Mouse (Mus musculus): ENCODE measurements around the gene Sergef. TPM values are rescaled to one million over a fixed set of nuclear protein-coding genes. Genes with fewer than 3 reads are reported as not detected.

Gene Sergef
- total and polyA plus RNA-seq, 2 experiments: 4.9 to 7.5 TPM

DNA sequence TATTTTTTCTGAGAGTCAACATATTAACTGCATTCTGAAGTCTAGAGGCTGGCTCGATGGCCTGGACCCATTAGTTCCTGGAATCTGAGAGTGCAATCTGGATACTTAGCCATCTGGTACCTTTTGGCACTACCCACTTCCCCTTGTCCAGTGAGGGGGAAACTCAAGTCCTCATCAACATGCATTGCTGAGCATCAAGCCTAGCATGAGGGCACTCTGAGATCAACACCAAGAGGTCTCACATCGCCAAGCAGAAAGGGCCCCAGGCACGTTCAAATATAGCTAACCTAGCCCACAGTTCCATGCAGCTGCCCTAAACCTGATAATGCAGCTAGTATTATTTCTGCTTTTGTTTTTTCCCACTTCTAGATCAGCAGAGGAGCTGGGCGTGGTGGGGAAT, 81.6 kb downstream of the Sergef start:
- Histone ChIP-seq H3K27me3 (ENCODE audit: control insufficient read depth, insufficient read depth, low read length) (no peaks in the 10 kb centered on the region), H3K27ac (replicated peaks; ENCODE audit: insufficient read depth, low read depth, low read length) (no peak overlapping the region), H3K4me3 (ENCODE audit: insufficient read depth, low read depth, low read length) (no peak overlapping the region), H3K4me1 (ENCODE audit: control insufficient read depth, insufficient read depth, low read length) (no peaks in the 10 kb centered on the region), H3K36me3 (ENCODE audit: control insufficient read depth, insufficient read depth, low read length) (no peaks in the 10 kb centered on the region), H3K79me2 (ENCODE audit: control insufficient read depth, insufficient read depth, low read length) (no peaks in the 10 kb centered on the region), H3K9ac (ENCODE audit: low read depth, low read length) (no peak overlapping the region)
- TF ChIP-seq POLR2A (IDR thresholded peaks at IDR 0.05; ENCODE audit: extremely low read depth, insufficient read depth, low read length) (no peak), CTCF (IDR thresholded peaks at IDR 0.05; ENCODE audit: low read depth, low read length) (no peak)
- DNase-seq (ENCODE audit: extremely low read depth, low read depth, low spot score): no peak
- WGBS: 95% methylated on average over 4 of the region's 4 CpGs

GRCm38 (mm10) chr7:46557387-46557786, 82.2 kb downstream of the Sergef start:
- H3K27ac ChIP-seq (replicated peaks; ENCODE audit: insufficient read depth, low read depth, low read length): no peak overlapping the region
- TF ChIP-seq POLR2A (IDR thresholded peaks at IDR 0.05; ENCODE audit: extremely low read depth, insufficient read depth, low read length): no peak
- TF ChIP-seq CTCF (IDR thresholded peaks at IDR 0.05; ENCODE audit: low read depth, low read length): no peak
- no peaks in the 10 kb centered on the region for H3K79me2 ChIP-seq (ENCODE audit: control insufficient read depth, insufficient read depth, low read length)
- no peak overlapping the region for H3K9ac ChIP-seq (ENCODE audit: low read depth, low read length)
- 96% methylated on average over 11 of the region's 11 CpGs for WGBS
- no peak overlapping the region for H3K4me3 ChIP-seq (ENCODE audit: insufficient read depth, low read depth, low read length)
- no peaks in the 10 kb centered on the region for H3K36me3 ChIP-seq (ENCODE audit: control insufficient read depth, insufficient read depth, low read length)
- H3K27me3 ChIP-seq (ENCODE audit: control insufficient read depth, insufficient read depth, low read length): no peaks in the 10 kb centered on the region
- DNase-seq (ENCODE audit: extremely low read depth, low read depth, low spot score): no peak
- no peaks in the 10 kb centered on the region for H3K4me1 ChIP-seq (ENCODE audit: control insufficient read depth, insufficient read depth, low read length)

DNA sequence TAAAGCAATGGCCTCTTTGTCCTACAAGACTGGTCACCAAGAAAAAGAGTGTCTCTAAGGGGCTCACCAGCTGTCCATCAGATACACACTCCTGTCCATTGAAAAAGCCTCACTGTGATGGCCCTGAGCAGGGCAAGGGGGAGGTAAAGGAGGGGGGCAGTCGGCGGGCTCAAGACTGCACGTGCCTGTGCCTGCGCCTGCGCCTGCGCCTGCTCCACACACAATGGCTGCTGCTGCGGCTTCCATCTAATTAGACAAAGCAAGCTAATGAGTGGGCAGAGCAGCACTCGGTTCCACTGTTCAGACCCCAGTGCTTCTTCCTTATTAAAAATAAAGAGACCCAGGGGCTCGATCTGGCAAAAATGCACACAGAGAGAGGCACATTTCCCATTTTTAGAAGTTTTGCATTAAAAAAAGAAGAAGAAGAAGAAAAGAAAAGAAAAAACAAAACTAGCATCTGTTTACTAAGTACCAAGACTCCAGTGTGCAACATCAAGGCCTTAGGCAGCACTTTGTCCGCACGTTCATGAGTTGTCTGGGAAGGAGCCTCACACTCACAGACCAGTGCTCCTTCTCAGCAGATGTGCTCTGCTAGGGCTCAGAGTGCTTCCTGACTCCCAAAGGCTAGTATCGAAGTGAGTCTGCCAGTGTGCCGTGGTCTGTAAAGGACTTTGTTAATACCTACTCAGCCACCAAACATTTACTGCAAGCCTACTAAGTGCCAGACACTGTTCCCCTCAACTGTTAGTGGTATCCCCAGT, 83.1 kb downstream of the Sergef start:
- 93% methylated on average over 13 of the region's 13 CpGs for WGBS
- DNase-seq (ENCODE audit: extremely low read depth, low read depth, low spot score): no peak

DNA sequence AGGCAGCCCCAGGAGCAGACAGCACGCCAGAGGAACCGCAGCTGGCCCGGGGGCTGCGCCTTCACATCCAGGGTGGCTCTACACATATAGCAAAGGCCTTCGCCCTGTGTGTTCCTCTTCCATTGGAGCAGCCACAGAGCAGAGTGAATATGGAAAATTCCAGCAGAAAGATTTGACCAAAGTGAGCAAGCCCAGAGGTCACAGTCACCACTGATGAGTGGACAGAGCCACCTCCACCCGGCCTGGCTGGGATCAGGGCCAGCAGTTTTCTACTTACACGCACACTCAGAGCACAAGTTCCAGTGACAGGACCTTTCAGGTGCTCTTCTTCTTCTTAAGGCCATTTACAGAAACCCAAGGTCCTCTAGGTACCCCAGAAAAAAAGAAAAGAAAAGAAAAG, 83.9 kb downstream of the Sergef start:
- H3K27ac ChIP-seq (replicated peaks; ENCODE audit: insufficient read depth, low read depth, low read length): no peak overlapping the region
- no peaks in the 10 kb centered on the region for H3K27me3 ChIP-seq (ENCODE audit: control insufficient read depth, insufficient read depth, low read length)
- H3K36me3 ChIP-seq (ENCODE audit: control insufficient read depth, insufficient read depth, low read length): no peaks in the 10 kb centered on the region
- 83% methylated on average over 7 of the region's 7 CpGs for WGBS
- no peaks in the 10 kb centered on the region for H3K79me2 ChIP-seq (ENCODE audit: control insufficient read depth, insufficient read depth, low read length)
- H3K9ac ChIP-seq (ENCODE audit: low read depth, low read length): no peak overlapping the region
- TF ChIP-seq CTCF (IDR thresholded peaks at IDR 0.05; ENCODE audit: low read depth, low read length): no peak
- TF ChIP-seq POLR2A (IDR thresholded peaks at IDR 0.05; ENCODE audit: extremely low read depth, insufficient read depth, low read length): no peak
- H3K4me3 ChIP-seq (ENCODE audit: insufficient read depth, low read depth, low read length): no peak overlapping the region
- H3K4me1 ChIP-seq (ENCODE audit: control insufficient read depth, insufficient read depth, low read length): no peaks in the 10 kb centered on the region
- DNase-seq (ENCODE audit: extremely low read depth, low read depth, low spot score): no peak

More for the DNA sequence above, 83.1 kb downstream of the Sergef start:
- H3K36me3 ChIP-seq (ENCODE audit: control insufficient read depth, insufficient read depth, low read length): no peaks in the 10 kb centered on the region
- H3K9ac ChIP-seq (ENCODE audit: low read depth, low read length): no peak overlapping the region
- H3K27ac ChIP-seq (replicated peaks; ENCODE audit: insufficient read depth, low read depth, low read length): no peak overlapping the region
- H3K27me3 ChIP-seq (ENCODE audit: control insufficient read depth, insufficient read depth, low read length): no peaks in the 10 kb centered on the region
- TF ChIP-seq CTCF (IDR thresholded peaks at IDR 0.05; ENCODE audit: low read depth, low read length): no peak
- no peak for TF ChIP-seq POLR2A (IDR thresholded peaks at IDR 0.05; ENCODE audit: extremely low read depth, insufficient read depth, low read length)
- no peak overlapping the region for H3K4me3 ChIP-seq (ENCODE audit: insufficient read depth, low read depth, low read length)
- no peaks in the 10 kb centered on the region for H3K4me1 ChIP-seq (ENCODE audit: control insufficient read depth, insufficient read depth, low read length)
- H3K79me2 ChIP-seq (ENCODE audit: control insufficient read depth, insufficient read depth, low read length): no peaks in the 10 kb centered on the region

- no peak for DNase-seq (ENCODE audit: extremely low read depth, low read depth, low spot score)
- Histone ChIP-seq H3K9ac (ENCODE audit: low read depth, low read length) (no peak overlapping the region), H3K27me3 (ENCODE audit: control insufficient read depth, insufficient read depth, low read length) (no peaks in the 10 kb centered on the region), H3K79me2 (ENCODE audit: control insufficient read depth, insufficient read depth, low read length) (no peaks in the 10 kb centered on the region), H3K36me3 (ENCODE audit: control insufficient read depth, insufficient read depth, low read length) (no peaks in the 10 kb centered on the region), H3K4me1 (ENCODE audit: control insufficient read depth, insufficient read depth, low read length) (no peaks in the 10 kb centered on the region), H3K4me3 (ENCODE audit: insufficient read depth, low read depth, low read length) (no peak overlapping the region), H3K27ac (replicated peaks; ENCODE audit: insufficient read depth, low read depth, low read length) (no peak overlapping the region)
- TF ChIP-seq POLR2A (IDR thresholded peaks at IDR 0.05; ENCODE audit: extremely low read depth, insufficient read depth, low read length) (no peak), CTCF (IDR thresholded peaks at IDR 0.05; ENCODE audit: low read depth, low read length) (no peak)
- WGBS: 93% methylated on average over 9 of the region's 9 CpGs
Observed at GRCm38 (mm10) chr7:46554855-46555254, 84.8 kb downstream of the Sergef start.

DNA sequence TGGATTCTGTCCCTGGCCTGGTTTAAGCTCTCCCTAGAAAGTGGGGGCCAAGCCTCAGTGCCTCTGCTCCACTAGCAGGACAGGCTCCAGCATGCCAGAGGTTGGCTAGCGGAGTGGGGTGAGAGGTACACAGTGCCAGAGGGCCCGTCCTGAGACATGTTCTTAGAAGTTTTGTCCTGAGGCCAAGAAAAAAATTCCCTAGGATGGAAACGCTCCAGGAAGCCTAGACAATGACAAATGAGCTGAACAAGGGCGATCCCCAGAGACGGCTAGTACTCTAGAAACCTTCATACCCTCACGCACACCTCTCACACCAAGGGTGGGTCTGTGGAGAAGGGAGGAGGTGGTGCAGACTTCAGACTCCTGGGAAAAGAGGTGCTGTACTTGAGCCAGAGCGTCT, 85.6 kb downstream of the Sergef start:
- Histone ChIP-seq H3K4me1 (ENCODE audit: control insufficient read depth, insufficient read depth, low read length) (no peaks in the 10 kb centered on the region), H3K27me3 (ENCODE audit: control insufficient read depth, insufficient read depth, low read length) (no peaks in the 10 kb centered on the region), H3K27ac (replicated peaks; ENCODE audit: insufficient read depth, low read depth, low read length) (no peak overlapping the region), H3K4me3 (ENCODE audit: insufficient read depth, low read depth, low read length) (no peak overlapping the region), H3K79me2 (ENCODE audit: control insufficient read depth, insufficient read depth, low read length) (no peaks in the 10 kb centered on the region), H3K36me3 (ENCODE audit: control insufficient read depth, insufficient read depth, low read length) (no peaks in the 10 kb centered on the region), H3K9ac (ENCODE audit: low read depth, low read length) (no peak overlapping the region)
- no peak for TF ChIP-seq POLR2A (IDR thresholded peaks at IDR 0.05; ENCODE audit: extremely low read depth, insufficient read depth, low read length)
- TF ChIP-seq CTCF (IDR thresholded peaks at IDR 0.05; ENCODE audit: low read depth, low read length): no peak
- no peak for DNase-seq (ENCODE audit: extremely low read depth, low read depth, low spot score)
- 77% methylated on average over 7 of the region's 7 CpGs for WGBS

Measured in liver, adult 2 months (tissue).